Mouse (Mus musculus) CD8-positive naive resting alpha-beta T cell, adult 57 days (primary cell): ENCODE data around the gene Dhodh. TPM values are rescaled to one million over a fixed set of nuclear protein-coding genes. Genes with fewer than 3 reads are reported as not detected.

ENCODE experiments used
- total RNA-seq: library from RNA; stranded (reverse); gene quantifications from one replicate; pipeline ENCODE4 v1.2.4, GENCODE M21; 2023

Gene Dhodh
- 23.3 TPM for total RNA-seq

GRCm38 (mm10) chr8:109608271-109609152 is at the start of gene Dhodh:
TSS of gene Dhodh (minus strand) at chr8:109608673.

GRCm38 (mm10) chr8:109614243-109615210 is 6.1 kb upstream of the Dhodh start, which contains the start of gene Pkd1l3:
TSS of gene Pkd1l3 (plus strand) at chr8:109614517.

DNA sequence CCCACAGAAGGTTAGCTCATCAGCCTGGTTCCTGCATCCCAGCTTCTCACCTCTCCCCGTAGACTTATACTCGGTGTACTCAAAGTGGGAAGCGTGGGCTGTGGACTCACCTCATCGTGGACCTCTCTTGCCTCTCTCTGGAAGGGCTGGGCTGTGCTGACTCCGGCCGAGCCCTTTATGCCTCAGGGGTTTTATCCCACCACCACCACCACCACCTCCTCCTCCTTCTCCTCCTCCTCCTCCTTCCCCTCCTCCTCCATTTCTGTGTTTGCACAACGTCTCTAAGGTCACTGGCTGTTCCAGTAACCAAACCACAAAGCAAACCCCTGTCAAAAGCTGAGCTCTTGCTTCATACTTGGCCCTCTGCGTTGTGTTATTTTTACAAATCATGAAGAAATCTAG is 29.6 kb downstream of the Dhodh start, which contains the start of gene Hp:
Gene Hp, minus strand, starts transcription at position 273 of the 402 bp plus-strand sequence.

DNA sequence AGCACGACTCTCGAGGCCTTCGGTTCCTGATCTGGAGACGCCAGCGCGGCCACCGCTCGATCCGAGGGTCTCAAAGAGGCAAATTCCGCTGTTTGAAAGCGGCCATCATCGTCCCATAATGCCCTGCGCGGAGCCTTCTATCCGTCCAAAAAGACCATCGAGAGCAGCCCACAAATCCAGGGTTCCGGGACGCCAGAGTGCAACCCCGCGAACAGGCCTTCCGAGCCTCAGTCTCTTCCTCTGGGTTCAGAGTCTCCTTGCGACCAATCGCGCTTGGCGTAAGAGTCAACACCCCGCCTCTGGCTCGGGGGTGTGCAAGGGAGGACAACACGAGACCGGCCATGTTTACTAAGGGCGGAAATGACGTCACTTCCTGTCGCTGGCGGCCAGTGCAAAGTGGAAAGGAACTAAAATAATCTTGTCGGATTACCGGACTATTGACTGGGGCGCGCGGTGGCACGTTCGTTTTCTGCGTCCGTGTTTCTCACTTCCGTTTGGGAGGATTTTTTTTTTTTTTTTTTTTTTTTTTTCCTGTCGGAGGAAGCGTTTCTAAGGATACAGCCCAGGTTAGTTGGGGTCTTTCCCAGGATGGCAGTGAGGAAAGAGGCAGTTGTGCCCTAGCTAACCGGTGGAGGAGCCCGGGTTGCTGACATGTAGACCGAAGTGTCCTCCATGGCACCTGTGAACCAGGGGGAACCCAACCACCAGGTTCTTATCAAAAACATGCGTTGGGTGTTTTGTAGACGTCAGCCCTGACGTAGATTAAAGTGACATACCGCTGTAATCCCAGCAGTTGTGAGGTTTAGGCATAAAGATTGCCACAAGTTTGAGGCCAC is 42.8 kb downstream of the Dhodh start, which contains the start of the genes Dhx38 and Txnl4b:
Gene Dhx38, minus strand, starts transcription at position 364 of the 836 bp plus-strand sequence.
Gene Txnl4b, plus strand, starts transcription at position 395 of the 836 bp plus-strand sequence.

Other genes with a start within 250 kb of the Dhodh start
- not detected for gene Pmfbp1, start 114.6 kb downstream of the Dhodh start, total RNA-seq
- 69.5 TPM for gene Dhx38, start 42.8 kb downstream of the Dhodh start, total RNA-seq
- 5.3 TPM for gene Txnl4b, start 42.8 kb downstream of the Dhodh start, total RNA-seq
- 1.4 TPM for gene Hp, start 29.5 kb downstream of the Dhodh start, total RNA-seq
- gene Pkd1l3, start 5.8 kb upstream of the Dhodh start, total RNA-seq = 0.61 TPM
- gene Ist1, start 84.6 kb upstream of the Dhodh start, total RNA-seq = 86.5 TPM
- 5.0 TPM for gene Zfp821, start 96.9 kb upstream of the Dhodh start, total RNA-seq
- 27.3 TPM for gene Atxn1l, start 129.1 kb upstream of the Dhodh start, total RNA-seq
- gene Ap1g1, start 169.9 kb upstream of the Dhodh start, total RNA-seq = 75.4 TPM